Mouse (Mus musculus): Measurements from ENCODE around the gene Psmd9.
A peak's percentile ranks its signal among the peaks of the same experiment; 100 is the strongest.

The Psmd9 gene

GRCm38 (mm10) chr5:123149451-123150400, 19.5 kb upstream of the Psmd9 start:
- DNase-seq (ENCODE audit: low spot score in 2 of 2) = peak; percentile 87 to 93

- DNase-seq (ENCODE audit: low spot score in 2 of 2) = no peak
Observed at GRCm38 (mm10) chr5:123150641-123151040, 18.6 kb upstream of the Psmd9 start.

DNA sequence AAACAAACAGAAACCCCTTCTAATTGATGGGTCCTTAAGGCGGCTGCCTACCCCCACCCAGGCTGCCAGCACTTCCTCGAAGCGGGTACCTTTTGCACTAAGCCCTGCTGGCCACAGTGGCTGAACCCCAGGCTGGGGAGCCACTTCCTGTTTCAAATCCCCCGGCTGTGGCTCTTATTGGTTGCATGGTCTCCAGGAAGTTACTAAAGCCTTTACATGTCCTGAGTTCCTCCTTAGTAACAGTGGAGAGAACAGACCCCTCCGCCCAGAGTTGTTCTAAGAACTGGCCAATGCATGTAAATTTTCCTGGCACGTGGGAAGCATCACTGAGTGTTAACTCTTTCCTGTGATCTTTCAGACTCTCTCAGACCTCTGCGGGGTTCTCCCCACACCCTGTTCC, 18.1 kb upstream of the Psmd9 start:
- no peak for DNase-seq (ENCODE audit: low spot score in 2 of 2)

- DNase-seq (ENCODE audit: low spot score in 2 of 2) = no peak
Observed at GRCm38 (mm10) chr5:123151707-123152362, 17.4 kb upstream of the Psmd9 start.

GRCm38 (mm10) chr5:123152901-123153300, 16.3 kb upstream of the Psmd9 start:
- no peak for DNase-seq (ENCODE audit: low spot score in 2 of 2)

- peak in 1 of 2 experiments; percentile 68 for DNase-seq (ENCODE audit: low spot score in 2 of 2)
Observed at GRCm38 (mm10) chr5:123155425-123155824, 13.8 kb upstream of the Psmd9 start.

DNA sequence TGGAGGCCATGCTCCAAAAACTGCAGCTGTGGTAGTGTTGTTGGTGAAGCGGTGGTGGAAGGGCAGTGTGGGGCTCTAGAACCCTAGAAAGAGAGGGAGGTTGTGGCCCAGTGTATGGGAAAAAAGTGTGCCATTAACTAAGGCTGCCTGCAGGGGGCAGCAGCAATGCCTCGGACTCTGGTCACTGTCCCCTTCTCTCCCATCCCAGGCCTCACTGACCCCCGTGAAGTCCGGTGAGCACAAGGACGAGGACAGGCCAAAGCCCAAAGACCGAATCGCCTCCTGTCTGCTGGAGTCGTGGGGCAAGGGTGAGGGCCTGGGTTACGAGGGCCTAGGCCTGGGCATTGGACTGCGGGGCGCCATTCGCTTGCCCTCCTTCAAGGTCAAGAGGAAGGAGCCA, 12.4 kb upstream of the Psmd9 start:
- DNase-seq (ENCODE audit: low spot score in 2 of 2) = no peak

DNA sequence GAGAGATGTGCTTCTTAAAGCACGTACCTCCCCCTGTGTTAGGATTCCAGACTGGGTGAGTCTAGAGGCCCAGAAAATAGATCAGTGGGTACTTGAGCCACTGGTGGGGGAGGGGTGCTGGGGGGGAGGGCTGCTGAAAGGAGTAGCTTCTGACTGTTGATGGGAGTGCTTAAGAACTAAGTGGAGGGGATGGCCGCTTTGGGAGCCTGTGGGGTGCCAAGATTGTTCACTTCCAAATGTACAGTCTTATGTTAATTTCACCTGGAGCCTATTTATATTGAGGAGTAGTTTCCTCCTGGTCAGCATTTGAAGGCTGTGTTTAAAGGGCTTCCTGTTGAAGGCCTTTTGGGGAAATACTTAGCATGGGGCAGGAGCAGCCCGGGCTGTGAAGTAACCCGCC, 11.2 kb upstream of the Psmd9 start:
- no peak for DNase-seq (ENCODE audit: low spot score in 2 of 2)

DNA sequence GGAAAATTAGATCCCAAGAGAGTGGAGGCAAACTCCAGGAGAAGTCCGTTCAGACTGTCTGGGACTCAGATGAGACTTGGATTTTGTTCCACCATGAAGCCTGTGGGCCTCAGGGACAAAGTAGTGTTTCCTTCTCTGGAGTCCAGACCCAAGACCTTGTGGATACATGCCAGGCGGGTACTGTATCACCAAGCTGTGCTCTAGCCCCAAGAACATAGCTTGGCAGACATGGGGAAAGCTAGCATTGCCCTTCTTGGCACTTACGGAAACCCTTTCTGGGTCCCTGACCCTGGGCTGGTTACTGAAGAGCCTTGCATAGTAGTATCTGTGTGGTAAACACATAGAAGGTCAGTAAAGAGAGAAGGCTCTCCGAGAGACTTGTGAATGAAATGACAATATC, 9.8 kb upstream of the Psmd9 start:
- no peak for DNase-seq (ENCODE audit: low spot score in 2 of 2)

DNA sequence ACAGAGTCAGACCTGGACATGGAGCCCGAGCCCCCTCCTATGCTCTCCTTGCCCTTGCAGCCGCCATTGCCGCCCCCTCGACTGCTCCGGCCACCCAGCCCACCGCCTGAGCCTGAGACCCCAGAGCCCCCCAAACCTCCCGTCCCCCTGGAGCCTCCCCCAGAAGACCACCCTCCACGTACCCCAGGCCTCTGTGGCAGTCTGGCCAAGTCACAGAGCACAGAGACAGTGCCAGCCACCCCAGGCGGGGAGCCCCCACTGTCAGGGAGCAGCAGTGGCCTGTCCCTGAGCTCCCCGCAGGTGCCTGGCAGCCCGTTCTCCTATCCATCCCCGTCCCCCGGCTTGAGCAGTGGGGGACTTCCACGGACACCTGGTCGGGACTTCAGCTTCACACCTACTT, 9.3 kb upstream of the Psmd9 start:
- DNase-seq (ENCODE audit: low spot score in 2 of 2) = no peak

DNA sequence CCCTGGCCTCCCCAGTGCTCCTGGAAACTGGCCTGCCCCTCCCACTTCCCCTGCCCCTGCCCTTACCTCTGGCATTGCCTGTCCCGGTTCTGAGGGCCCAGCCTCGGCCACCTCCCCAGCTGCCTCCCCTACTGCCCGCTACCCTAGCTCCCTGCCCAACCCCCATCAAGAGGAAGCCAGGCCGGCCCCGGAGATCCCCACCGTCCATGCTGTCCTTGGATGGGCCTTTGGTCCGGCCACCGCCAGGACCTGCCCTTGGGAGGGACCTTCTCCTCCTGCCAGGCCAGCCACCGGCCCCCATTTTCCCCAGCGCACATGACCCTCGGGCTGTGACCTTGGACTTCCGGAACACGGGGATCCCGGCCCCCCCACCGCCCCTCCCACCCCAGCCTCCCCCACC, 8.9 kb upstream of the Psmd9 start:
- no peak for DNase-seq (ENCODE audit: low spot score in 2 of 2)

DNA sequence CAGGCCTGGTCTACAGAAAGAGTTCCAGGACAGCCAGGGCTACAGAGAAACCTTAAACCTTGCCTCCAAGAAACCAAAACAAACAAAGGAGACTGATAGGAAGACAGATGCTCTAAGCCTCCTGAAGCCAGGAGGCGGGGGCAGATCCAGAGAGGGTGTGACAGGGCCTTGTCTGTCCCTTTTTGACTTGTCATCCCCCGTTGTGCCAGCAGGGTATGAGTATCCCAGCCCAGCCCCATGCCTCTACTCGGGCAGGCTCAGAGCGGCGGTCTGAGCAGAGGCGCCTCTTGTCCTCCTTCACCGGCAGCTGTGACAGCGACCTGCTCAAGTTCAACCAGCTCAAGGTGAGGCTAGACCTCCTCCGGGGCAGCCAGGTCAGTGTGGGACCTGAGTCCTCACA, 6.3 kb upstream of the Psmd9 start:
- DNase-seq (ENCODE audit: low spot score in 2 of 2) = no peak

DNA sequence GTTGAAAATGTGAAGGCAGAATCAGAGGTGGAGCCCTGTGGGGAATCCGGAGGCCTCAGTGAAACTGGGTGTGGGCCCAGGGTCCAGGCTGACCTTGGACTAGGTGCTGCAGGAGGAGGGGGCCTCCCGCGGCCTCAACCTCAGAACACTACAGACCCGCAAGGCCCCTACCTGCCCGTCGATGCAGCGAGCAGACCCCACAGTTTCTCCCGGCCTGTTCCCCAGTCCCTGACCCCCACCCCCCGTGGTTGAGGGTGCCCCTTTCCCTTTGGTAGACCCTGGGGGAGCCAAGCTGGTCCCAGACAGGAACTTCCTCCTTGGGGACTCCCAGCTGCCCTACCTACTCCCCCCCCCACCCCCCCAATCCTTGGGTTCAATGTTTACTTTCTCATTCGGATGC, 2.8 kb upstream of the Psmd9 start:
- no peak for DNase-seq (ENCODE audit: low spot score in 2 of 2)

DNA sequence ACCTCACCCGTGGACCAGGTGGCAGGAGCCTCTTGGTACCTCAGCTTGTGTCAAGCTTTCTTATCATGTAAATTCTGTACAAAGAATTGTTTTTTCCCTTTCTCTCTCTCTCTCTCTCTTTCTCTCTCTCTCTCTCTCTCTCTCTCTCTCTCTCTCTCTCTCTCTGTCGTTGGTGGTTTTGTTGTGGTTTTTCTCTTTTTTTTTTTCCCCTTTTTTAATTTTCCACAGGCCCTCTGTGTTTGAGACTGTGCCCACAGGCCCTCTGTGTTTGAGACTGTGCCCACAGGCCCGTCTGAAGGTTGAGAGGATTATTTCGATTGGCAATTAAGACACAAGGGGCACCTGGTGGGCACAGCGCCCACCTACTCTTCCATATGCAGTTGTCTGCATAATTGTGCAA, 1.6 kb upstream of the Psmd9 start:
- DNase-seq (ENCODE audit: low spot score in 2 of 2) = no peak

DNA sequence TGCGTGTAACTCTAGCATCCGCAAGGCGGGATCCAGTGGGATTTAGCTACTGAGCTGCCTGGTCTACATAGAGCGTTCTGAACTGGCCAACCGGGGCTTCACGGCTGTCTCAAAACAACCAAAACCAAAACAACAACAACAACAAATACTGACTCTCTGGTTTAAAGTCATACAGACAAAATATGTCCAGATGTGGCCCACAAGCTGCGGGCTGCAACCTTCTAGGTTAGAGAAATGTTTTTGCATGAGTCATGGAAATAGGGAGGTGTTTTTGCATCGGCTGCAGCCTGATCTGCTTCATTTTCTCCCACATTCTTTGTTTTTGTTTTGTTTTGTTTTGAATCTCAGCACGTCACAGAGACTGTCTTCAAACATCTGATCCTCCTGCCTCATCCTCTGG, 1.2 kb downstream of the Psmd9 start:
- no peak for DNase-seq (ENCODE audit: low spot score in 2 of 2)

DNA sequence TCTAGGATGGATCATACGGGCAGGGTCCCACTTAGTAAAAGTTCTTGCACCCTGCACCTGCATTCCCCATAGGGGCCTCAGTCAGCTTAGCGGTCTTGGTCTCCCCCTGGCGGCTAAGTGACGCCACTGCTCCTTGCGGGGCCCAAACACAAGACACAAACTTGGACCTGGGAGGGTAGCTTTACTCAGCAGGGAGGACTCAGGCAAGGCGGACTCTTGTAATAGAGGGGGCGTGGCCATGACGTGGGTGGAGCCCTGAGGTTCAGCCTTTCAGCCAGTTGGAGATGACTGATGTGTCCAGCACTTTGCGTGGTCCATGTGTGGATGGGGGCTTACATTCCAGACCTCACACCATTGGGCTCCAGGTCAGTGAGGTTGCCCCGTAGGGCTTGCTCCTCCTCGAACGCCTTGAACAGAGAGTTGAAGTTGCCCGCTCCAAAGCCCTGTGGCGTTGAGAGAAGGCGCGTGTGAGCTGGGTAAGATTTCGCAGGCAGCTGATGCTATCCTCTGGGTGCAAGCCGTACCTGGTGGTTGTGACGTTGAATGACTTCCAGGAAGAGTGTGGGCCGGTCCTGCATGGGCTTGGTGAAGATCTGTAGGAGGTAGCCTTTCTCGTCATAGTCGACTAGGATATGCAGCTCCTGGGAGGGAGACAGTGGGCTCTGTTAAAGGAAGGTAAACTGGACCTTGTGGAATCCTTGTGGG, 2.6 kb downstream of the Psmd9 start:
- DNase-seq (ENCODE audit: low spot score in 2 of 2) = peak; percentile 83 to 84

DNA sequence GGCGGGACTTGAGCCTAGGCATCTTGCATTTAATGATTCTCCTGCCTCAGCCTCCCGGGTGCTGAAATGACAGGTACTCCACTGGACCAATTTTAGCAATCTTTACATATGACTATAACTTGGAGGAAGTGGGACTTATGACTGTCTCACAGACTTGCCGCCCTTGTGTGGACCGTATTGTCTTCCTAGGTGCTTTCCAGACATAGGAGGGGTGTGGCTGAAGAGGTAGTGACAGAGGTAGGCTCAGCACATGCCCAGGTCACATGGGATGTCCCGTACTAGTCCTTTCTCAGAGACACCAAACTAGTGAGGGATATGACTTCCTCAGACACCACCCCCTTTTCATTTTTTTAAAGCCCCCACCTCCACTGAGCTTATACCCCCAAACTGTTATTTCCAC, 9.6 kb downstream of the Psmd9 start:
- DNase-seq (ENCODE audit: low spot score in 2 of 2) = no peak

GRCm38 (mm10) chr5:123180390-123180789, 11.2 kb downstream of the Psmd9 start:
- DNase-seq (ENCODE audit: low spot score in 2 of 2) = no peak

- DNase-seq (ENCODE audit: low spot score in 2 of 2) = no peak
Observed at GRCm38 (mm10) chr5:123181536-123181935, 12.3 kb downstream of the Psmd9 start.

DNA sequence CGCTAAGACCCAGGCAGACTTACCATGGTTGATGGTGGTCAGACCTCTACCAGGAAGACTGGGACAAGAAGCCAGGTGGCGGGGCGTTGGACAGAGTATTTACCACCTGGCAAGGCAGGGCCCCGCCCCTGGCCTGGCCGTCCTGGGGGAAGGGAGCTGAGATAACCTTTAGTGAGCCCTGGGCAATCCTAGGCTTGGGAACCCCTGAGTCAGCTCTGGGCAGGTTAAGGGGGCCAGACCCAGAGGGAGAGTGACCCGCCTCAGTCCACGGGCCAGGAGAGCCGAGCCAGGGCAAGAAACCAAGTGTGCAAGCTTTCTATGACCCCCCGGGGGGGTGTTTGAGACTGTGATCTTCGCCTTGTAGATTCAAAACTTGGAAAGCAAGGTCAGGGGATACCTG, 13.4 kb downstream of the Psmd9 start, which contains the start of gene Hpd:
Hpd (minus strand) TSS at position 77 of the 400 bp plus-strand sequence.
- DNase-seq (ENCODE audit: low spot score in 2 of 2) = no peak

DNA sequence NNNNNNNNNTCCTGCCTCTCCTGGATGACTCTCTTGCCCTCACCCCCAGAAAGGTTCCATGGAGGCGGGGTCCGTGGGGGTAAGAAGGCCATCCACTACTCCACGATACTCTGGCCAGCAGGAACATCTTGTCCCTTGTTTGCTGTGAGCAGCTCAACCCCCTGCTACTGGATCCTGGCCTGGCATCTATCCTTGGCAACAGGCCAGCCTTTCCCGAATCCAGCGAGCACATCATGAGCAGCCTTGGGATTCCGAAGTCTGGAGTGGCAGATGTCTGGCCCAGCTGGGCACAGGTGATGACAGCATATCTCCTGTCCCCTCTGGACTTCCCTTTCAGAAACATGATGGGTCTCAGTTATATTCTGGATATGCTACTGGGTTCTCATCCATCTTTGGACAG, 16.8 kb downstream of the Psmd9 start:
- no peak for DNase-seq (ENCODE audit: low spot score in 2 of 2)

- no peak for DNase-seq (ENCODE audit: low spot score in 2 of 2)
Observed at GRCm38 (mm10) chr5:123187306-123187705, 18.1 kb downstream of the Psmd9 start.
